Mouse (Mus musculus) lung, postnatal 0 days (tissue): ENCODE results near the gene 2900026A02Rik. TPM values are rescaled to one million over a fixed set of nuclear protein-coding genes. Genes with fewer than 3 reads are reported as not detected.

Experiments
- ATAC-seq: fragments of 200-750 bp; cut with Nextera tagmentation; 2 replicates; pipeline ENCODE4 v1.8.0; 2017; ENCODE audit warnings: moderate library complexity
- DNase-seq: peaks from one replicate; pipeline ENCODE4 v3.0.0-alpha.2; 2016; ENCODE audit warnings: low spot score
- H3K27ac ChIP-seq: fragments of 300-500 bp; sonication (generic); 2 replicates; pipeline ENCODE4 v1.5.1; 2014; ENCODE audit warnings: antibody characterized with exemption, mild to moderate bottlenecking, low read length, mixed read lengths
- H3K27me3 ChIP-seq: fragments of 300-500 bp; sonication (generic); replicated peaks from 2 replicates; pipeline ENCODE4 v1.6.1; 2014; ENCODE audit warnings: low read length, mixed read lengths; ENCODE audit not compliant: insufficient read depth
- H3K36me3 ChIP-seq: fragments of 300-500 bp; sonication (generic); 2 replicates; pipeline ENCODE4 v1.6.1; 2014; ENCODE audit warnings: low read length, mixed read lengths; ENCODE audit not compliant: insufficient read depth
- H3K4me1 ChIP-seq: fragments of 300-500 bp; sonication (generic); 2 replicates; pipeline ENCODE4 v1.6.1; 2014; ENCODE audit warnings: antibody characterized with exemption, low read depth, low read length, mixed read lengths; ENCODE audit not compliant: insufficient read depth
- H3K4me2 ChIP-seq: fragments of 300-500 bp; sonication (generic); replicated peaks from 2 replicates; pipeline ENCODE4 v1.6.1; 2014; ENCODE audit warnings: low read depth, mild to moderate bottlenecking, low read length, moderate library complexity, mixed read lengths
- H3K4me3 ChIP-seq: fragments of 300-500 bp; sonication (generic); 2 replicates; pipeline ENCODE4 v1.5.1; 2014; ENCODE audit warnings: low read depth, low read length
- H3K9ac ChIP-seq: fragments of 300-500 bp; sonication (generic); replicated peaks from 2 replicates; pipeline ENCODE4 v1.6.1; 2014; ENCODE audit warnings: low read depth, mild to moderate bottlenecking
- H3K9me3 ChIP-seq: fragments of 300-500 bp; sonication (generic); 2 replicates; pipeline ENCODE4 v1.6.1; 2016; ENCODE audit warnings: low read length, mixed read lengths
- CTCF ChIP-seq: IDR thresholded peaks from 2 replicates; pipeline ENCODE4 v1.5.1; 2016; ENCODE audit warnings: antibody characterized with exemption, mild to moderate bottlenecking
- EP300 ChIP-seq: IDR thresholded peaks from 2 replicates; pipeline ENCODE4 v1.6.1; 2016; ENCODE audit warnings: antibody characterized with exemption, mild to moderate bottlenecking, control low read depth
- WGBS: fragments of 180-500 bp; shearing (Covaris S2); extraction: QIAGEN DNeasy Blood & Tissue Kit; methylation state at CpG from one replicate; pipeline ENCODE4 v1.1.7; 2014; 5-methylcytosine and 5-hydroxymethylcytosine counted together
- polyA plus RNA-seq: library from polyadenylated mRNA; unstranded; fragments of >200 nt; fragmentation: Nextera tagmentation; extraction: Ambion mirVana; gene quantifications from 2 replicates; pipeline ENCODE4 v1.2.1, GENCODE M21; 2015

The 2900026A02Rik gene
- polyA plus RNA-seq, 1 experiment from 2014 or later = 6.3 TPM

- Histone ChIP-seq H3K36me3 (no peaks in the 10 kb centered on the region), H3K27ac (no peak overlapping the region), H3K27me3 (no peaks in the 10 kb centered on the region), H3K4me2 (no peak overlapping the region), H3K4me1 (peaks cover 5% of the 10 kb centered on the region; the same call in 1 of the 2 replicates), H3K9me3 (no peaks in the 10 kb centered on the region), H3K9ac (no peak overlapping the region), H3K4me3 (no peak overlapping the region)
- peak; percentile 30 for DNase-seq
- no peak for TF ChIP-seq EP300
- no peak for TF ChIP-seq CTCF
- no peak for ATAC-seq
- 41% methylated on average over 11 of the region's 11 CpGs for WGBS
Measured at GRCm38 (mm10) chr5:113142486-113142885, 78.5 kb downstream of the 2900026A02Rik start.

- Histone ChIP-seq H3K9me3 (no peaks in the 10 kb centered on the region), H3K27ac (no peak overlapping the region), H3K27me3 (no peaks in the 10 kb centered on the region), H3K9ac (no peak overlapping the region), H3K36me3 (no peaks in the 10 kb centered on the region), H3K4me2 (no peak overlapping the region), H3K4me3 (no peak overlapping the region), H3K4me1 (peaks cover 5% of the 10 kb centered on the region; the same call in 1 of the 2 replicates)
- WGBS = 85% methylated on average over 5 of the region's 5 CpGs
- DNase-seq = no peak
- TF ChIP-seq EP300 = no peak
- no peak for TF ChIP-seq CTCF
- no peak for ATAC-seq
Measured at GRCm38 (mm10) chr5:113142018-113142417, 79.0 kb downstream of the 2900026A02Rik start.

- Histone ChIP-seq H3K36me3 (no peaks in the 10 kb centered on the region), H3K4me1 (peaks cover 5% of the 10 kb centered on the region; the same call in 1 of the 2 replicates), H3K27ac (no peak overlapping the region), H3K9me3 (no peaks in the 10 kb centered on the region), H3K4me3 (no peak overlapping the region), H3K9ac (no peak overlapping the region), H3K4me2 (no peak overlapping the region), H3K27me3 (no peaks in the 10 kb centered on the region)
- no peak for TF ChIP-seq EP300
- peak; percentile 33; the same call in 1 of the 2 replicates for TF ChIP-seq CTCF
- ATAC-seq (no peak), DNase-seq (no peak)
- 94% methylated on average over 5 of the region's 5 CpGs for WGBS
Measured at GRCm38 (mm10) chr5:113140872-113141271, 80.2 kb downstream of the 2900026A02Rik start.

GRCm38 (mm10) chr5:113140051-113140450, 81.0 kb downstream of the 2900026A02Rik start:
- no peak overlapping the region for H3K9ac ChIP-seq
- WGBS = 84% methylated on average over 3 of the region's 3 CpGs

GRCm38 (mm10) chr5:113139064-113139726, 81.8 kb downstream of the 2900026A02Rik start:
- Histone ChIP-seq H3K9ac (peak overlapping the region; percentile 75; the same call in 1 of the 2 replicates), H3K27ac (peak overlapping the region; percentile 94), H3K9me3 (no peaks in the 10 kb centered on the region), H3K36me3 (no peaks in the 10 kb centered on the region), H3K4me3 (peak overlapping the region; percentile 53), H3K27me3 (no peaks in the 10 kb centered on the region), H3K4me1 (peaks cover 5% of the 10 kb centered on the region; the same call in 1 of the 2 replicates), H3K4me2 (peak overlapping the region; percentile 80)
- whole genome bisulfite sequencing = 42% methylated on average over 7 of the region's 7 CpGs
- ATAC-seq (peak; percentile 16; the same call in 1 of the 2 replicates), DNase-seq (no peak)
- no peak for TF ChIP-seq EP300
- no peak for TF ChIP-seq CTCF

More at GRCm38 (mm10) chr5:113140051-113140450, 81.0 kb downstream of the 2900026A02Rik start:
- DNase-seq = no peak
- no peak overlapping the region for H3K4me3 ChIP-seq
- no peak overlapping the region for H3K27ac ChIP-seq
- H3K9me3 ChIP-seq = no peaks in the 10 kb centered on the region
- TF ChIP-seq EP300 (no peak), CTCF (no peak)
- no peak for ATAC-seq
- peaks cover 5% of the 10 kb centered on the region; the same call in 1 of the 2 replicates for H3K4me1 ChIP-seq
- no peaks in the 10 kb centered on the region for H3K27me3 ChIP-seq
- H3K4me2 ChIP-seq = no peak overlapping the region
- H3K36me3 ChIP-seq = no peaks in the 10 kb centered on the region

- Histone ChIP-seq H3K4me1 (peaks cover 7% of the 10 kb centered on the region), H3K36me3 (no peaks in the 10 kb centered on the region), H3K9me3 (no peaks in the 10 kb centered on the region), H3K9ac (peak overlapping the region; percentile 75), H3K27me3 (no peaks in the 10 kb centered on the region), H3K27ac (peak overlapping the region; percentile 94), H3K4me3 (peak overlapping the region; percentile 53), H3K4me2 (peak overlapping the region; percentile 80)
- ATAC-seq = peak; percentile 88
- WGBS = 1% methylated on average over 37 of the region's 43 CpGs
- DNase-seq = peak; percentile 87
- TF ChIP-seq EP300 (peak; percentile 64), CTCF (peak; percentile 67)
Measured at GRCm38 (mm10) chr5:113138319-113139063, 82.5 kb downstream of the 2900026A02Rik start.
